ENCODE assay signal across 24 mouse cellular contexts in the genomic region with DNA sequence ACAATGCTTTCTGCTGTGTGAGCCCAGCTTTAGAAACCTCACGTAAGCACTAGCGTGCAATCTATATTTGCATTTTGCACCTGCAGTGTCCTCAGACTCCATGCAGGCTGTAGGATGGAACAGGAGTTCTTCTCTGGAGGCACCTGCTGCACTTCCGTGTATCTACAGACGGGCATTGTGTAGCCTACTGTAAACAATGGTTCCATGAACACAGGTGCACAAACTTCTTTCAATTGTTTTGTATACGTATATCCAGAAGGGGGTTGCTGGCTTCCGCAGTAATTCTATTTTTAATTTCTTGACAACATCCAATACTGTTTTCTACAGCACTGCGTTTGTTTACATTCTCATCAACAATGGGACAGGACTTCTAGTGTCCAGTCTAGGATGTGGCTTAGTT. TPM values are rescaled to one million over a fixed set of nuclear protein-coding genes. Genes with fewer than 3 reads are reported as not detected.
DNase-seq lines count a peak whose midpoint lies in the region; ATAC-seq lines count a peak whose summit lies in the region.
"Had no signal": no experiment of that assay in that cellular context is flagged by ENCODE, and none has a peak within 500 bp of the region (broad histone marks: within the 10 kb centered on the region; RNA-seq: fewer than 3 reads in every experiment).

No protein-coding gene starts in this region.

- H3K36me3 ChIP-seq in heart, embryonic 15.5 days, result no peaks in the 10 kb centered on the region
- no peaks in the 10 kb centered on the region for H3K36me3 ChIP-seq in kidney, embryonic 16.5 days (ENCODE audit: insufficient read depth, low read length)
- H3K36me3 ChIP-seq: embryonic facial prominence, embryonic 13.5 days; forebrain, embryonic 15.5 days; hindbrain, embryonic 13.5 days; limb, embryonic 10.5 days; liver, embryonic 15.5 days; midbrain, embryonic 12.5 days; neural tube, embryonic 15.5 days; stomach, embryonic 15.5 days had no signal

- intact Hi-C loops in heart, postnatal 25 days (cut with DNase I), result loop anchor here (5.0 kb wide), 1 partner anchor 70 kb away; no protein-coding TSS in a partner anchor
- intact Hi-C loops in left cerebral cortex, postnatal 4 days (cut with DNase I), result no loop called here

- H3K9ac ChIP-seq in heart, embryonic 15.5 days, result no peak overlapping the region
- no peak overlapping the region for H3K9ac ChIP-seq in kidney, embryonic 16.5 days (replicated peaks; ENCODE audit: low read length)
- H3K9ac ChIP-seq: embryonic facial prominence, embryonic 13.5 days; forebrain, embryonic 15.5 days; hindbrain, embryonic 13.5 days; liver, embryonic 15.5 days; midbrain, embryonic 12.5 days; neural tube, embryonic 15.5 days; stomach, embryonic 15.5 days had no signal

- no peak overlapping the region for H3K4me2 ChIP-seq in heart, embryonic 15.5 days
- no peak overlapping the region for H3K4me2 ChIP-seq in kidney, embryonic 16.5 days (replicated peaks; ENCODE audit: low read depth, low read length)
- H3K4me2 ChIP-seq: embryonic facial prominence, embryonic 13.5 days; forebrain, embryonic 15.5 days; hindbrain, embryonic 13.5 days; liver, embryonic 15.5 days; midbrain, embryonic 12.5 days; neural tube, embryonic 15.5 days; stomach, embryonic 15.5 days had no signal

- H3K27me3 ChIP-seq in heart, embryonic 15.5 days, result no peaks in the 10 kb centered on the region
- no peaks in the 10 kb centered on the region for H3K27me3 ChIP-seq in kidney, embryonic 16.5 days (ENCODE audit: insufficient read depth, low read length)
- H3K27me3 ChIP-seq: embryonic facial prominence, embryonic 13.5 days; forebrain, embryonic 15.5 days; hindbrain, embryonic 13.5 days; liver, embryonic 15.5 days; midbrain, embryonic 12.5 days; neural tube, embryonic 15.5 days; stomach, embryonic 15.5 days had no signal

- H3K9me3 ChIP-seq in heart, embryonic 15.5 days (replicated peaks), result no peaks in the 10 kb centered on the region
- H3K9me3 ChIP-seq in kidney, embryonic 16.5 days (ENCODE audit: low read length), result no peaks in the 10 kb centered on the region
- H3K9me3 ChIP-seq: embryonic facial prominence, embryonic 13.5 days; forebrain, embryonic 15.5 days; hindbrain, embryonic 13.5 days; limb, embryonic 10.5 days; liver, embryonic 15.5 days; midbrain, embryonic 12.5 days; neural tube, embryonic 15.5 days; stomach, embryonic 15.5 days had no signal

- peak overlapping the region; percentile 53 for H3K27ac ChIP-seq in heart, embryonic 15.5 days
- 0 out of 2 replicates have a peak overlapping the region, but pooled peaks have one; percentile 81 for H3K27ac ChIP-seq in kidney, embryonic 16.5 days (ENCODE audit: low read length)
- H3K27ac ChIP-seq: forebrain, embryonic 15.5 days; hindbrain, embryonic 13.5 days; liver, embryonic 15.5 days; midbrain, embryonic 12.5 days; neural tube, embryonic 15.5 days had no signal

- ATAC-seq in heart, embryonic 15.5 days (replicated peaks; ENCODE audit: insufficient number of reproducible peaks, insufficient read depth, low FRiP score, low read depth), result no peak
- ATAC-seq in kidney, embryonic 16.5 days (ENCODE audit: low FRiP score, low TSS enrichment), result no peak
- ATAC-seq: forebrain, embryonic 15.5 days had no signal

- H3K4me1 ChIP-seq in heart, embryonic 15.5 days (replicated peaks), result no peaks in the 10 kb centered on the region
- H3K4me1 ChIP-seq in kidney, embryonic 16.5 days (ENCODE audit: insufficient read depth, low read length), result no peaks in the 10 kb centered on the region; the same call in 1 of the 2 replicates
- H3K4me1 ChIP-seq: forebrain, embryonic 15.5 days; hindbrain, embryonic 13.5 days; liver, embryonic 15.5 days; midbrain, embryonic 12.5 days; neural tube, embryonic 15.5 days had no signal

- 80% methylated on average over 7 of the region's 7 CpGs for WGBS in heart, embryonic 15.5 days
- WGBS in kidney, embryonic 16.5 days, result 80% methylated on average over 7 of the region's 7 CpGs

- DNase-seq in heart, postnatal 25 days (ENCODE audit: low spot score), result no peak
- DNase-seq in kidney, postnatal 25 days, result no peak
- DNase-seq in A20 (ENCODE audit: low read depth, low spot score), result peak; percentile 4
- peak; percentile 35 for DNase-seq in lung, postnatal 10 days
- no peak for DNase-seq in left cerebral cortex, postnatal 4 days
- DNase-seq: adrenal gland, postnatal 10 days; cerebellum, adult 18-20 months; cerebellum, postnatal 14 days; gastrocnemius, postnatal 10 days; kidney, adult 9 months; right cerebral cortex, adult 18-20 months; right cerebral cortex, postnatal 4 days; thymus, adult 18-20 months; thymus, postnatal 36 days had no signal

- H3K4me3 ChIP-seq in heart, embryonic 15.5 days, result no peak overlapping the region
- H3K4me3 ChIP-seq in kidney, embryonic 16.5 days (ENCODE audit: low read length), result no peak overlapping the region
- H3K4me3 ChIP-seq: embryonic facial prominence, embryonic 13.5 days; forebrain, embryonic 15.5 days; hindbrain, embryonic 13.5 days; limb, embryonic 10.5 days; liver, embryonic 15.5 days; midbrain, embryonic 12.5 days; neural tube, embryonic 15.5 days; stomach, embryonic 15.5 days had no signal

RNA-seq across cellular contexts. Expression of gene Mrtfb, which starts 24.2 kb away (rescaled TPM):
- polyA plus RNA-seq in heart, embryonic 15.5 days (2015; fragmentation: Nextera tagmentation; extraction: Ambion mirVana), result 14.0 and 15.5 TPM in 2 replicates
- 10 to 100 TPM; 24.9 to 31.5 TPM for total RNA-seq in heart, postnatal 25 days (2021)
- polyA plus RNA-seq in kidney, embryonic 16.5 days (2015; fragmentation: Nextera tagmentation; extraction: Ambion mirVana), result 18.8 and 23.1 TPM in 2 replicates
- total RNA-seq in left cerebral cortex, postnatal 4 days (2021), result 10 to 100 TPM; 62.9 to 63.5 TPM

Comparison
In these comparisons a context has a peak if more than half of its experiments do, and no peak if none do; other contexts are left out.
1. DNase-seq: peak in A20 (single experiment) and lung, postnatal 10 days (single experiment); none in heart, postnatal 25 days (single experiment), kidney, postnatal 25 days (0 of 2) and left cerebral cortex, postnatal 4 days (single experiment).